Mouse (Mus musculus) thymus, postnatal 14 days (tissue): Measurements from ENCODE around the gene Ddx50.

Experiments used
- DNase-seq: peaks from one replicate; pipeline ENCODE4 v3.0.0; 2021

Ddx50 gene

GRCm38 (mm10) chr10:62650881-62651810, at the start of gene Ddx50:
Ddx50 (minus strand) TSS chr10:62651218.
- DNase-seq: peak; percentile 98

- DNase-seq: no peak
Observed at GRCm38 (mm10) chr10:62692771-62693170, 41.8 kb upstream of the Ddx50 start.

DNA sequence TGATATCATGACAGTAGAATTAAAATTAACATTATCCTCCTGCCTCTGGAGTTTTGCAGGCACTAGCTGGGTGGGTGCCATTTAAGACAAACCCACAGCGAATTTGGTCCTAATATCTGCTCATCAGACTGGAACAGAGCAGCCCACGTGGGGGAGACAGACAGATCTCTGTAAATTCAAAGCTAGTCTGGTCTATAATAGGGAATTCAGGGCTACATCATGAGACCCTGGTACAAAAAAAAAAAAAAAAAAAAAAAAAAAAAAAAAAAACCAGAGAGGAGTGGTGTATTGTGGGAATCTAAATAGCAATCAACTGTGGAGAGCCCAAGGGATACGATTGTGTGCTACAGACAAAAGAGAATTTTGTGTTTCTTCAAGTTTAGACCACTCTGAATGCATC, 41.2 kb upstream of the Ddx50 start:
- no peak for DNase-seq

DNA sequence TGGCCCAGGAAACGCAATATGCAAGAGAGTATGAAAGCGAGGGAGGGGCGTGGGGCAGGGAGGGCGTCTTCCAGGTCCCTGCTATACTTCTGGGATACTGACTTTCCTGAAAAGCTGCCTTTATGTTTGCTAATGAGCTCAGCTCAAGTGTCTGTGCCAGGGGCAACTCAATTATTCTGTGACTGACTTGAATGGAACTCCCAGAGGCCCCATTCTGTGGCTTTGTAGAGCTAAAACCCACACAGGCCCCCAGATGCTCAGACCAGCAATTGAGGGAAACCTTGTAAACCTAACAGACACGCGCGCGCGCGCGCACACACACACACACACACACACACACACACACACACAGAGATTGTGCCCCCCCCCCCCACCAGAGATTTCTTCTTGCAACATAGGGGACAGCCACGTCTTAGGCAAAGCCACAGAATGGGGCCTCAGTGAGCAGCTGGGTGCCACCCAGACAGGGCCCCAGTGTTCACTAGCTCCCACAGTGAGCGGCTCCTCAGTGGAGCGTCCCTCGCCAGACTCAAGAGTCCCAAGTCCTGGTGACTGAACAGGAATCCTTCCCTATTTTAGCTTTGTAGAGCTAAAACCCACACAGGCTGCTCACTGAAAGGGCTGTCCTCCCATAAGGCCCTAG, 36.1 kb upstream of the Ddx50 start:
- DNase-seq: no peak

GRCm38 (mm10) chr10:62683043-62683442, 32.0 kb upstream of the Ddx50 start:
- peak; percentile 36 for DNase-seq

DNA sequence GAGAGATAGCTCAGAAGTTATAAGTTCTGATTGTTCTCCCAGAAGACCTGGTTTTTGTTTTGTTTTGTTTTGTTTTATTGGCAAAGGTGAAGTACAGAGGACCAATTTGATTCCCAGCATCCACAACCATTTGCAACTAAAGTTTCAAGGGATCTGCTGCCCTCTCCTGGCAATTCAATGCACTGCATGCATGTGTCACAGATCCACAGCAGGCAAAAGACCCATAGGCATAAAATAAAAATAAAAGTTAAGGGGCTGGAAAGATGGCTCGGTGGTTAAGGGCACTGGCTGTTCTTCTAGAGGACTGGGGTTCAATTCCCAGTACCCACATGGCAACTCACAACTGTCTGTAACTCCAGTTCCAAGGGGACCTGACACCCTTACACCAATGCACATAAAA, 28.8 kb upstream of the Ddx50 start:
- no peak for DNase-seq

- no peak for DNase-seq
Observed at GRCm38 (mm10) chr10:62677329-62677728, 26.3 kb upstream of the Ddx50 start.

DNA sequence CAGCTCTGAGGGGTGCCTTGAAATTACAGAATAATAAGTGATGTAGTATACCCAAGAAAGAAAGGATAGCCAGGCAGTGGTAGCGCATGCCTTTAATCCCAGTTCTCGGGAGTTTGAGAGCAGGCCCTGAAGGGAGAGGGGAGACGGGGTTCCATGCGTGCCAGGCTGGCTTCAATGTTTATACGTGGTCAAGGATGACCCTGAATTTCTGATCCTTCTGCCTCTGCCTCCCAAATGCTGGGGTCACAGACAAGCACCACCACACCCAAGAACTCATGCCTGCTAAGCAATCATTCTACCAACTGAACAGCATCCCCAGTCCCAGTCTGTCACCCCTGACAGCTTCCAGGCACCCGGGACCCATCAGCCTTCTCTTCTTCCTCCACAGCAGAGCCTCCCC, 25.2 kb upstream of the Ddx50 start:
- DNase-seq: no peak

DNA sequence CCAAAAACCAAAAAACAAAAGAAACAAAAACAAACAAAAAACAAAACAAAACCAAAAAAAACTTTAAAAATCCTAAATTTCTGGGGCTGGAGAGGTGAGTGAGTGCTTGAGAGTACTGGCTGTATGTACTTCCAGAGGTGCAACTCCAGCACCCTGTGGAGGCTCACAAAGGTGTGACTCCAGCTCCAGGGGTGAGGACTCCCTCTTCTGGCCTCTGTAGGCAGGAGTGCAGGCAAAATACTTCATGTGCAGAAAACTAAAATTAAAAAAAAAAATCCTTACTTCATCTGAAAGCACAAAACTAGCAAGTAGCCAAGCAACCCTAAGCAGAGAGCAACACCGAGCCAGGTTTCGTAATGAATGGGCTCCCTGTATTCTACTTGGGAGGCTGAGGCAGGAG, 21.3 kb upstream of the Ddx50 start:
- DNase-seq: peak; percentile 19

GRCm38 (mm10) chr10:62669245-62669644, 18.2 kb upstream of the Ddx50 start:
- DNase-seq: no peak

GRCm38 (mm10) chr10:62668463-62668862, 17.4 kb upstream of the Ddx50 start:
- no peak for DNase-seq

DNA sequence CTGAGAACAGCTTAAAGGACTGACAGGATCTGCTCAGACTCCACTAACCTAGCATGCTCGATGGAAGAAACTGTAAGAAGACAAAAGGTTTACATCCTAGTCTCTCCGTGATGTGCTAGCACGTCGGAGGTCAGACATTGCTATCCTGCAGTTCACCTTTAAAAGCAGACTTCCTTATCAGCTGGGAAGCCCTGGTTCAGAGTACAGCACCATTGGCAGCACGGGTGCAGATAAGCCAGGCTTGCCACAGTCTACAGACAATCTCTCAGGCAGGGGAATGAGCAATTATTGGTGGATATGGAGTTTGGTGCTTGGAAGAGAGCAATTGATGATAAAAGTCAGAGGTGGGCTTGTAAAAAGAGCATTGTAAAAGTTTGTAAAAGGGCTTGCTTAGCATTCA, 17.0 kb upstream of the Ddx50 start:
- DNase-seq: no peak

DNA sequence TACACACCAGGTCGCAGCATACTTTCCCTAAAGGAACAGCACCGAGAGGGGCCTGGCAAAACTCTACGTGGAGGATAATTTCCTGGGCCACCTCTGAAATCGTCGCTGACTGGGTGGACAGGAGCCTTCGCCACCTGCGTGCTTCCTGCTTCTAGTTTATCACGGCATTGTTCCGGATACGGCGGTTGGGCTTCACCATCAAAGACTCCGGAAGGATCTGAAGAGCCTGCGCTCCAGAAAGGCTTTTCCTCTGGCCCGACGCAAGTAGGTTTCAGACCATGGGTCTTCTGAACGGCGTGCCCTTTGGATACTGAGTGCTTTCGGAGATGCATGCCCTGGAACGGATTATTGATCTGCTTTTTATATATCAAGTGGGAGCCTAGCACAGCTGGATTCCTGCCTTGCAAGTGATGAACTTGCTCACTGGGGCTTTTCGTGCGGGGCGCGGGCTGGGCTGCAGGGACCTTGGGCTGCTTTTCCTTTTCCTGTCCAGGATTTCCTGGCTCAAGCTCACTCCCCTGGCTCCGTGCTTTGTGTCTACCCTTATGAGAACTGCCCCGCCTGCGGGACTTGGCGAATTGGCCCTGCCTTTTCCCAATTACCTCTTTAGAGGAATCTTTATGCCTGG, 14.1 kb upstream of the Ddx50 start:
- peak; percentile 74 for DNase-seq

GRCm38 (mm10) chr10:62664171-62664570, 13.2 kb upstream of the Ddx50 start:
- DNase-seq: no peak

- DNase-seq: no peak
Observed at GRCm38 (mm10) chr10:62656711-62657110, 5.7 kb upstream of the Ddx50 start.

DNA sequence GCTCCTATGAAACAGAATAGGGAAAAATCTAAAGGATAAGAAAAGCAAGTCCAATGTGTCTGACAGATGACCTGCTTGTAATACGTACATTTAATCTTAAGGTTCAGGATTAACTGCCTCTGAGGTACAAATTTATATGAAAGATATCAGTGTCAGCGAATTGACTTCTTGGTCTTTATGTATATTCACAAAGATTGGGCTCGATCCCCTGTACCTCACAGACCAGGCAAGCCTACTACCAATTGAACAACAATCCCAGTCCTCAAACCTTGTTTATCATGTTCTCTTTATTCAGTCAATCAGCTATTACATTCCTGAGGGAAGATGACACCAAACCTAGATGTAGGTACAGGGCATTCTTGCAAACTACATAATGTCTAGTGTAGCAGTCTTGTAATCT, 943 bp upstream of the Ddx50 start:
- no peak for DNase-seq

DNA sequence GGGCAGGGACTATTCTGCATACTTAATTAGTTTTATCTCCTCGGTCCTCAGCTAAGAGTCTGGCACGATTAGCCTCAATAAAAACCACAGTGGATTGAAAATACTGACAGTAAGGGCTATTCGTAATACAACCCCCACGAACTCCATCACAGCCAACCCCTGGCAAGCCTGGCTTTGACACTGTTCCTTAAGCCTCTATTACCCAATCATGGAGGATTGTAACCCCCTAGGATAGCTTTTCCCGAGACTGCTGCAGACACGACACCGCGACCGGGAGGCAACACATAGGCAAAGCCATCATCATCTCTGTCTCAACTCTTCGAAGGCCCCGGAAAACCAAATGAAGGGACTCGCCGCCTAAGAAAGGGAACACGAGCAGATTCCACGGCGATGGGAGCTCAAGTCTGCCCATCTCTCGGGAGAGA, 648 bp downstream of the Ddx50 start:
- DNase-seq: no peak

GRCm38 (mm10) chr10:62604161-62604560, 46.9 kb downstream of the Ddx50 start:
- DNase-seq: no peak

DNA sequence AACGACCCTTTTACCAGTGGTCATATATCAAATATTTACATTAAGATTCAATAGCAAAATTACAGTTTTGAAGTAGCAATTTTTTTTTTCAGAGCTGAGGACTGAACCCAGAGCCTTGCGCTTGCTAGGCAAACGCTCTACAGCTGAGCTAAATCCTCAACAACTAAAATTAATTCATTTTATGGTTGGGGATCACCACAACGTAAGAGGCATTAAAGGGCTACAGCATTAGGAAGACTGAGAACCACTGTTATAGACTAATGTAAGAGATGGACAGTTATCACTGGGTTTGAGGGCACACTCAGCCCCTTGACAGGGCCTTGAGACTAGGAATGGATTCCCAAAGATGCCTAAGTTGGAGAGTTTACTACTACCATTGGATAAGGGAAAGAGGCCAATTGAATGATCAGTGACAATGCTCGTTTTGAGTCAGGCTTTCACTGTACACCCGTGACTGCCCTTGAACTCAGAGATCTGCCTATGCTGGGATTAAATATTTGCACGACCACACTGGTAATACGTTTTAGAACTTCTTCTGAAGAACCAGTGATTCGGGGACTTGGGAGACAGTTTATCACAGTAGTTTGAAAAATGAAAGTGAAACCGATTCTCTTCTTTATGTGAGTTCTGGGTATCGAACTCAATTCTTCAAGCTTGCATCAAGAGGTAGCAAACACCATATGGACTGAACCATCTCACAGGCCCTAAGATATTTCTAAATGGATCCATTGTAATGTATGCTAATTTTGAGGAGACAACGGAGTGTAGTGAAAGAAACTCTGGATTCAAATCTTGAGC, 47.6 kb downstream of the Ddx50 start:
- DNase-seq: no peak

DNA sequence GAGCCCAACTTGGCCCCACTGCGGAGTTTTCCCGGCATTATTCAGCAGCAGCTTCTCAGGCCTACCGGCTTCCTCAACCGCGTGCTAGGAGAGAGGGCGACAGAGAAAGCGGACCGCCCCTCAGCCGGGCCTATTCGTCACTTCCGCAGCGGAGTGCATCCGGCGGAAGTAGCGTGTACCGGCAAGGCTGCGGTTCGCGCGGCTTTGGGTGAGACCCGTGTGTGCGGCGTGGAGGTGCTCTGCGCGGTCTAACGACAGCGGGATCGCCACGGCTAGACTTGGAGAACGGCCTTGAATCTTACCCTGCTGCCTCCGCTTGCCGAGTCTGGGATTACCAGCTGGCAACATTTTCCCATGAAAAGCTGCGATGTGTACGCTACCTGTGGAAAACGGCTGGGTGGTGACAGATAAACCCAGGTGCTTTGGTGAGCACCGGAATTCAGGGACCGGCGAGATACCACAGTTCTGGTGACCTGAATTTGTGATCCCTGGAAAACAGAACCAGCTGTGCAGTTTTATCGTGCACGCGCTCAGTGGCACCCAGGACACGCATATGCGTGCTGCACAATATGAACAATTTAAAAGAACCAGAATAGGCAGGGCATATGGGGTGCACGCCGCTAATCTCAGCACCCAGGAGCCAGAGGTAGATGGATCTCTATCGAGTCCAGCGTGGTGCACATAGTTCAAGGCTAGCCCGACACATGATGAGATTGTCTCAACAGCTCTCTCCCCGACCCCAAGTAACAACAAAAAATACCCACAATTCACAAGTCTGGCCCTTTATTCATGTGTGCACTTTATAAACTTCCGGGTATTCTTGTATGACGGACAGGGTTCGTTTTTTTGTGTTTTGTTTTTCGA, 48.6 kb downstream of the Ddx50 start, which contains the start of gene Ddx21:
TSS of gene Ddx21 (minus strand) at position 105 of the 864 bp plus-strand sequence.
- peak; percentile 93 for DNase-seq

DNA sequence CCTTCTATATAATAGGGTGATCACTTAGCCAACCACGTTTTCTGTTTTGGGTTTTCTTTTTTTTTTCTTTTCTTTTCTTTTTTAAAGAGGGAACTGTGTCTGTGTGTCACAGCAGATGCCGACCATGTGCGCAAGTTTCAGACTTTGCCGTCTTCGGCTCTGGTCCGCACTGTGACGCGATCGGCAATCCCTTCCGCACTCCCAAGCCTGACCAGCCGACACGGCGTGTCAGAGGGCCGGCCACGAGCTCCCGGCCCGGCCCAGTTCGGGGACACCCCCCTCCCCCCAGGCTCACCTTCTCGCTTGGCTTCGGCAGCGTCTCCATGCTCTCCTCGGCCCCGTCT, 49.2 kb downstream of the Ddx50 start:
- no peak for DNase-seq
